Mouse (Mus musculus): ENCODE data around the gene Rhox9. TPM values are rescaled to one million over a fixed set of nuclear protein-coding genes. Genes with fewer than 3 reads are reported as not detected.
"Not testable (repeated sequence)": the region's sequence is repeated elsewhere in the genome, so short reads cannot be mapped to it uniquely, and the experiment has no call there.

The Rhox9 gene
- not detected for total RNA-seq (2021)
- long read RNA-seq, experiment 1, result 0 reads
- long read RNA-seq, experiment 2, result 0 reads

GRCm38 (mm10) chrX:37901670-37902069 is at the start of gene Rhox9:
Gene Rhox9 (minus strand): TSS chrX:37901770.
- H3K27ac ChIP-seq; H3K4me3 ChIP-seq; DNase-seq (ENCODE audit: low spot score in 2 of 2): not testable (repeated sequence)

- no peak for DNase-seq (ENCODE audit: low spot score in 2 of 2)
- no peak overlapping the region for H3K27ac ChIP-seq
- TF ChIP-seq CTCF (conservative IDR thresholded peaks at IDR 0.05), result no peak; the same call in 1 of the 2 replicates
- no peak overlapping the region for H3K4me3 ChIP-seq
Observed at GRCm38 (mm10) chrX:37916311-37916710, 14.7 kb upstream of the Rhox9 start.

- peak; percentile 54 for TF ChIP-seq CTCF (conservative IDR thresholded peaks at IDR 0.05)
- no peak for DNase-seq (ENCODE audit: low spot score in 2 of 2)
- Histone ChIP-seq H3K27ac (no peak overlapping the region), H3K4me3 (no peak overlapping the region)
Observed at GRCm38 (mm10) chrX:37908581-37908980, 7.0 kb upstream of the Rhox9 start.

- Histone ChIP-seq H3K4me3 (no peak overlapping the region), H3K27ac (no peak overlapping the region)
- DNase-seq (ENCODE audit: low spot score in 2 of 2), result no peak
- TF ChIP-seq CTCF (conservative IDR thresholded peaks at IDR 0.05), result peak; percentile 59
Observed at GRCm38 (mm10) chrX:37903727-37904126, 2.2 kb upstream of the Rhox9 start.

GRCm38 (mm10) chrX:37897132-37897531 is 4.4 kb downstream of the Rhox9 start, which contains the start of gene Rhox7b:
Gene Rhox7b (minus strand): TSS chrX:37897232.
- not testable (repeated sequence) for H3K4me3 ChIP-seq; H3K27ac ChIP-seq; DNase-seq (ENCODE audit: low spot score in 2 of 2)

GRCm38 (mm10) chrX:37878844-37879243 is 22.7 kb downstream of the Rhox9 start, which contains the start of gene Rhox8:
Gene Rhox8 (minus strand): TSS chrX:37878944.
- Histone ChIP-seq H3K27ac (no peak within 1 kb of the TSS), H3K4me3 (no peak within 1 kb of the TSS)
- no peak for TF ChIP-seq CTCF (conservative IDR thresholded peaks at IDR 0.05)
- DNase-seq (ENCODE audit: low spot score in 2 of 2), result no peak

- TF ChIP-seq CTCF (conservative IDR thresholded peaks at IDR 0.05), result no peak
- no peak for DNase-seq (ENCODE audit: low spot score in 2 of 2)
- Histone ChIP-seq H3K27ac (no peak overlapping the region), H3K4me3 (no peak overlapping the region)
Observed at GRCm38 (mm10) chrX:37871641-37872040, 29.9 kb downstream of the Rhox9 start.

Other genes starting within 250 kb of the Rhox9 start
- not detected for gene Rhox3h, start 233.0 kb downstream of the Rhox9 start, total RNA-seq (2021)
- gene Rhox2h, start 228.5 kb downstream of the Rhox9 start, total RNA-seq (2021), result not detected
- gene Rhox5, start 96.9 kb downstream of the Rhox9 start, total RNA-seq (2021), result not detected
- not detected for gene Rhox6, start 74.9 kb downstream of the Rhox9 start, total RNA-seq (2021)
- gene Rhox7a, start 70.1 kb downstream of the Rhox9 start, total RNA-seq (2021), result not detected
- not detected for gene Rhox8, start 22.8 kb downstream of the Rhox9 start, total RNA-seq (2021)
- not detected for gene Rhox7b, start 4.5 kb downstream of the Rhox9 start, total RNA-seq (2021)
- not detected for gene Btg1-ps1, start 117.0 kb upstream of the Rhox9 start, total RNA-seq (2021)
- gene Btg1-ps2, start 141.3 kb upstream of the Rhox9 start, total RNA-seq (2021), result not detected
- not detected for gene Rhox10, start 164.7 kb upstream of the Rhox9 start, total RNA-seq (2021)
- not detected for gene Rhox11, start 183.4 kb upstream of the Rhox9 start, total RNA-seq (2021)
- gene Rhox12, start 209.1 kb upstream of the Rhox9 start, total RNA-seq (2021), result not detected
- gene Rhox13, start 219.4 kb upstream of the Rhox9 start, total RNA-seq (2021), result not detected

Data from layer of hippocampus, adult 2 months (tissue).